Mouse (Mus musculus): ENCODE data around the gene Prkar1a. TPM values are rescaled to one million over a fixed set of nuclear protein-coding genes. Genes with fewer than 3 reads are reported as not detected.
A peak's percentile ranks its signal among the peaks of the same experiment; 100 is the strongest.
"Not testable (repeated sequence)": the region's sequence is repeated elsewhere in the genome, so short reads cannot be mapped to it uniquely, and the experiment has no call there.

Prkar1a gene
- polyA plus RNA-seq, 1 experiment from 2014 or later: 375 TPM

GRCm38 (mm10) chr11:109619055-109619454, 30.1 kb upstream of the Prkar1a start:
- H3K36me3 ChIP-seq; ATAC-seq (ENCODE audit: extremely low read depth, insufficient number of reproducible peaks, low FRiP score, low TSS enrichment); H3K4me3 ChIP-seq; H3K9me3 ChIP-seq; H3K4me2 ChIP-seq; H3K9ac ChIP-seq; H3K27me3 ChIP-seq (replicated peaks); H3K27ac ChIP-seq (replicated peaks): not testable (repeated sequence)
- peaks cover 38% of the 10 kb centered on the region for H3K4me1 ChIP-seq
- WGBS: 30% methylated on average over 8 of the region's 8 CpGs

- ATAC-seq (ENCODE audit: extremely low read depth, insufficient number of reproducible peaks, low FRiP score, low TSS enrichment): no peak
- no peaks in the 10 kb centered on the region for H3K9me3 ChIP-seq
- no peak overlapping the region for H3K4me3 ChIP-seq
- no peak overlapping the region for H3K9ac ChIP-seq
- H3K36me3 ChIP-seq: no peaks in the 10 kb centered on the region
- 67% methylated on average over 6 of the region's 6 CpGs for WGBS
- H3K27ac ChIP-seq (replicated peaks): no peak overlapping the region
- no peaks in the 10 kb centered on the region for H3K27me3 ChIP-seq (replicated peaks)
- no peak overlapping the region for H3K4me2 ChIP-seq
- peaks cover 40% of the 10 kb centered on the region for H3K4me1 ChIP-seq
Observed at GRCm38 (mm10) chr11:109620356-109620755, 28.8 kb upstream of the Prkar1a start.

- Histone ChIP-seq H3K4me1 (peaks cover 42% of the 10 kb centered on the region), H3K4me2 (no peak overlapping the region), H3K27me3 (replicated peaks) (no peaks in the 10 kb centered on the region), H3K27ac (replicated peaks) (peak overlapping the region; percentile 88; the same call in 1 of the 2 replicates), H3K9ac (no peak overlapping the region), H3K4me3 (no peak overlapping the region), H3K9me3 (no peaks in the 10 kb centered on the region), H3K36me3 (no peaks in the 10 kb centered on the region)
- 8% methylated on average over 2 of the region's 2 CpGs for WGBS
- no peak for ATAC-seq (ENCODE audit: extremely low read depth, insufficient number of reproducible peaks, low FRiP score, low TSS enrichment)
Observed at GRCm38 (mm10) chr11:109621183-109621582, 28.0 kb upstream of the Prkar1a start.

GRCm38 (mm10) chr11:109622518-109623037, 26.6 kb upstream of the Prkar1a start:
- H3K4me3 ChIP-seq: peak overlapping the region; percentile 27
- WGBS: 2% methylated on average over 15 of the region's 15 CpGs
- peak overlapping the region; percentile 51; the same call in 1 of the 2 replicates for H3K9ac ChIP-seq

GRCm38 (mm10) chr11:109623238-109623637, 26.0 kb upstream of the Prkar1a start:
- Histone ChIP-seq H3K9ac (peak overlapping the region; percentile 51; the same call in 1 of the 2 replicates), H3K4me2 (peak overlapping the region; percentile 61), H3K27me3 (replicated peaks) (no peaks in the 10 kb centered on the region), H3K36me3 (no peaks in the 10 kb centered on the region), H3K27ac (replicated peaks) (peak overlapping the region; percentile 88), H3K9me3 (no peaks in the 10 kb centered on the region), H3K4me1 (peaks cover 38% of the 10 kb centered on the region), H3K4me3 (no peak overlapping the region)
- WGBS: 41% methylated on average over 7 of the region's 7 CpGs
- no peak for ATAC-seq (ENCODE audit: extremely low read depth, insufficient number of reproducible peaks, low FRiP score, low TSS enrichment)

More at GRCm38 (mm10) chr11:109622518-109623037, 26.6 kb upstream of the Prkar1a start:
- Histone ChIP-seq H3K27me3 (replicated peaks) (no peaks in the 10 kb centered on the region), H3K36me3 (no peaks in the 10 kb centered on the region), H3K27ac (replicated peaks) (peak overlapping the region; percentile 88), H3K4me2 (peak overlapping the region; percentile 61), H3K4me1 (peaks cover 35% of the 10 kb centered on the region), H3K9me3 (no peaks in the 10 kb centered on the region)
- ATAC-seq (ENCODE audit: extremely low read depth, insufficient number of reproducible peaks, low FRiP score, low TSS enrichment): peak; percentile 37; the same call in 1 of the 2 replicates

- Histone ChIP-seq H3K27ac (replicated peaks) (peak overlapping the region; percentile 84; the same call in 1 of the 2 replicates), H3K4me2 (no peak overlapping the region), H3K36me3 (no peaks in the 10 kb centered on the region), H3K4me1 (peaks cover 38% of the 10 kb centered on the region), H3K4me3 (no peak overlapping the region), H3K9me3 (no peaks in the 10 kb centered on the region), H3K9ac (no peak overlapping the region), H3K27me3 (replicated peaks) (no peaks in the 10 kb centered on the region)
- no peak for ATAC-seq (ENCODE audit: extremely low read depth, insufficient number of reproducible peaks, low FRiP score, low TSS enrichment)
- 86% methylated on average over 4 of the region's 4 CpGs for WGBS
Observed at GRCm38 (mm10) chr11:109627648-109628047, 21.6 kb upstream of the Prkar1a start.

GRCm38 (mm10) chr11:109628099-109628498, 21.1 kb upstream of the Prkar1a start:
- ATAC-seq (ENCODE audit: extremely low read depth, insufficient number of reproducible peaks, low FRiP score, low TSS enrichment): no peak
- Histone ChIP-seq H3K4me1 (peaks cover 33% of the 10 kb centered on the region), H3K27ac (replicated peaks) (peak overlapping the region; percentile 84), H3K4me2 (no peak overlapping the region), H3K9me3 (no peaks in the 10 kb centered on the region), H3K9ac (no peak overlapping the region), H3K36me3 (no peaks in the 10 kb centered on the region), H3K27me3 (replicated peaks) (no peaks in the 10 kb centered on the region), H3K4me3 (no peak overlapping the region)
- 60% methylated on average over 3 of the region's 3 CpGs for WGBS

- Histone ChIP-seq H3K4me1 (peaks cover 24% of the 10 kb centered on the region), H3K4me2 (peak overlapping the region; percentile 44), H3K27me3 (replicated peaks) (no peaks in the 10 kb centered on the region), H3K36me3 (no peaks in the 10 kb centered on the region), H3K9ac (peak overlapping the region; percentile 33), H3K27ac (replicated peaks) (peak overlapping the region; percentile 84), H3K4me3 (no peak overlapping the region), H3K9me3 (no peaks in the 10 kb centered on the region)
- 8% methylated on average over 10 of the region's 10 CpGs for WGBS
- peak; percentile 51; the same call in 1 of the 2 replicates for ATAC-seq (ENCODE audit: extremely low read depth, insufficient number of reproducible peaks, low FRiP score, low TSS enrichment)
Observed at GRCm38 (mm10) chr11:109629021-109629521, 20.1 kb upstream of the Prkar1a start.

GRCm38 (mm10) chr11:109634928-109635327, 14.3 kb upstream of the Prkar1a start:
- no peaks in the 10 kb centered on the region for H3K36me3 ChIP-seq
- H3K27me3 ChIP-seq (replicated peaks): no peaks in the 10 kb centered on the region
- H3K4me2 ChIP-seq: no peak overlapping the region
- H3K4me3 ChIP-seq: no peak overlapping the region
- H3K4me1 ChIP-seq: peaks cover 5% of the 10 kb centered on the region; the same call in 1 of the 2 replicates
- WGBS: 66% methylated on average over 9 of the region's 9 CpGs
- no peaks in the 10 kb centered on the region for H3K9me3 ChIP-seq
- no peak for ATAC-seq (ENCODE audit: extremely low read depth, insufficient number of reproducible peaks, low FRiP score, low TSS enrichment)
- H3K27ac ChIP-seq (replicated peaks): no peak overlapping the region
- no peak overlapping the region for H3K9ac ChIP-seq

GRCm38 (mm10) chr11:109635871-109636395, 13.3 kb upstream of the Prkar1a start:
- Histone ChIP-seq H3K9me3 (no peaks in the 10 kb centered on the region), H3K4me2 (no peak overlapping the region), H3K27me3 (replicated peaks) (no peaks in the 10 kb centered on the region), H3K4me3 (no peak overlapping the region), H3K4me1 (peaks cover 7% of the 10 kb centered on the region), H3K9ac (no peak overlapping the region), H3K36me3 (no peaks in the 10 kb centered on the region), H3K27ac (replicated peaks) (no peak overlapping the region)
- no peak for ATAC-seq (ENCODE audit: extremely low read depth, insufficient number of reproducible peaks, low FRiP score, low TSS enrichment)
- 69% methylated on average over 6 of the region's 6 CpGs for WGBS

GRCm38 (mm10) chr11:109641498-109642222, 7.5 kb upstream of the Prkar1a start:
- H3K27me3 ChIP-seq (replicated peaks): no peaks in the 10 kb centered on the region
- whole genome bisulfite sequencing: 46% methylated on average over 5 of the region's 5 CpGs
- H3K9me3 ChIP-seq: no peaks in the 10 kb centered on the region
- H3K27ac ChIP-seq (replicated peaks): peak overlapping the region; percentile 81
- peaks cover 19% of the 10 kb centered on the region for H3K4me1 ChIP-seq
- ATAC-seq (ENCODE audit: extremely low read depth, insufficient number of reproducible peaks, low FRiP score, low TSS enrichment): no peak; the same call in 1 of the 2 replicates
- H3K9ac ChIP-seq: no peak overlapping the region
- no peak overlapping the region for H3K4me3 ChIP-seq
- no peak overlapping the region for H3K4me2 ChIP-seq
- H3K36me3 ChIP-seq: no peaks in the 10 kb centered on the region

Measured in heart, embryonic 13.5 days (tissue).